Mouse (Mus musculus) liver, embryonic 14.5 days (tissue): Measurements from ENCODE around the gene Plac9a.

Source experiments
- CTCF ChIP-seq: IDR thresholded peaks from 2 replicates; pipeline ENCODE4 v1.5.1; 2016; ENCODE audit warnings: antibody characterized with exemption, low read depth, control low read depth
- EP300 ChIP-seq: IDR thresholded peaks from 2 replicates; pipeline ENCODE4 v1.6.1; 2016; ENCODE audit warnings: antibody characterized with exemption, low read depth

DNA sequence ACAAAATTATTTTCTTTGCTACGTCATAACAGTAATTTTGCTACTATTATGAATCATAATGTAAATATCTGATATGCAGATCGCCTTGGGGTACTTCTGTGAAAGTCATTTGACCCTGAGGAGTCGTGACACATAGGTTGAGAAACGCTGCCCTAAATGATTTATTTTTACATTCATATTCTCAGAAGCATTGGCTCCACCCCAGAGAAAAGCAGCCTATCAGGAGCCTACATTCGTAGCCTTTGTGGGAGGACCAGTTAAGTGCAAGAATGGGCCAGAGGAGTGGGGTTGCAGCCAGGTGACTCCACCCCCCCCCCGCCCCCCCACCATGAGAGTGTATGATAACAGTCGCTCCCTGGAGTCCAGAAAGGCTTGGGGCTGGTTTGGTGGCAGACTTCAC lies 63.1 kb downstream of the Plac9a start:
- TF ChIP-seq CTCF (no peak), EP300 (no peak)
